Mouse (Mus musculus): ENCODE results near the gene Ifitm10.

- TF ChIP-seq CTCF (conservative IDR thresholded peaks at IDR 0.05 in 1 of 2, IDR thresholded peaks at IDR 0.05 in 1 of 2; ENCODE audit: low read depth in 2 of 2, low read length in 2 of 2), result no peak
- no peak for TF ChIP-seq POLR2A (IDR thresholded peaks at IDR 0.05; ENCODE audit: low read depth, low read length)
- no peak for TF ChIP-seq TCF12 (IDR thresholded peaks at IDR 0.05; ENCODE audit: low read depth, low read length)
- TF ChIP-seq USF2 (conservative IDR thresholded peaks at IDR 0.05; ENCODE audit: low read depth, low read length), result no peak
- no peak for TF ChIP-seq ELF1 (IDR thresholded peaks at IDR 0.05; ENCODE audit: low read depth, low read length)
- TF ChIP-seq SMC3 (IDR thresholded peaks at IDR 0.05; ENCODE audit: low read depth, low read length), result no peak
- no peak for TF ChIP-seq RCOR1 (conservative IDR thresholded peaks at IDR 0.05; ENCODE audit: low read depth, low read length)
- no peak for TF ChIP-seq USF1 (IDR thresholded peaks at IDR 0.05; ENCODE audit: low read depth, low read length)
- TF ChIP-seq EP300 (IDR thresholded peaks at IDR 0.05; ENCODE audit: low read length), result no peak
- no peak for TF ChIP-seq KAT2A (IDR thresholded peaks at IDR 0.05; ENCODE audit: insufficient replicate concordance, low read length)
- TF ChIP-seq MXI1 (IDR thresholded peaks at IDR 0.05; ENCODE audit: low read depth, low read length), result no peak
- TF ChIP-seq NELFE (IDR thresholded peaks at IDR 0.05; ENCODE audit: low read depth, low read length), result no peak
- TF ChIP-seq ZC3H11A (IDR thresholded peaks at IDR 0.05; ENCODE audit: low read depth, low read length), result no peak
These were observed 36.0 kb upstream of the Ifitm10 start for GRCm38 (mm10) chr7:142409603-142410002.
